Mouse (Mus musculus) olfactory bulb, adult 2 months (tissue): Measurements from ENCODE around the gene Hist1h2ag. TPM values are rescaled to one million over a fixed set of nuclear protein-coding genes. Genes with fewer than 3 reads are reported as not detected.
A peak's percentile ranks its signal among the peaks of the same experiment; 100 is the strongest.

Source experiments
- H3K27ac ChIP-seq: fragments of 200-500 bp; 2 replicates; pipeline ENCODE4 v1.5.1; 2012; ENCODE audit warnings: low read depth, low read length; ENCODE audit not compliant: insufficient read depth
- H3K4me1 ChIP-seq: fragments of 200-500 bp; 2 replicates; pipeline ENCODE4 v1.6.1; 2012; ENCODE audit warnings: low read length; ENCODE audit not compliant: control insufficient read depth, insufficient read depth
- H3K4me3 ChIP-seq: fragments of 200-500 bp; 2 replicates; pipeline ENCODE4 v1.5.1; 2012; ENCODE audit warnings: mild to moderate bottlenecking, low read depth, low read length, moderate library complexity; ENCODE audit not compliant: insufficient read depth
- CTCF ChIP-seq: fragments of 200-500 bp; IDR thresholded peaks from 2 replicates; pipeline ENCODE4 v1.5.1; 2012; ENCODE audit warnings: low read depth, mild to moderate bottlenecking, low read length, moderate library complexity; ENCODE audit not compliant: insufficient read depth
- POLR2A ChIP-seq: fragments of 200-500 bp; IDR thresholded peaks from 2 replicates; pipeline ENCODE4 v1.6.1; 2012; ENCODE audit warnings: mild to moderate bottlenecking, low read depth, low read length, moderate library complexity; ENCODE audit not compliant: insufficient read depth
- WGBS: fragments of 180-500 bp; shearing (Covaris S2); methylation state at CpG from one replicate; pipeline ENCODE4 v1.1.7; 2018; 5-methylcytosine and 5-hydroxymethylcytosine counted together
- polyA plus RNA-seq: library from polyadenylated mRNA; stranded (reverse); fragments of >200 nt; gene quantifications from 2 replicates; pipeline ENCODE4 v1.2.4, GENCODE M21; 2012; ENCODE audit warnings: low replicate concordance; ENCODE audit not compliant: missing spikeins, insufficient read depth, insufficient read length

The Hist1h2ag gene
- polyA plus RNA-seq, 1 experiment = not detected

- WGBS = 20% methylated on average over 27 of the region's 27 CpGs
- H3K4me3 ChIP-seq = no peak overlapping the region
- no peak overlapping the region for H3K27ac ChIP-seq
- no peaks in the 10 kb centered on the region for H3K4me1 ChIP-seq
- TF ChIP-seq POLR2A (no peak), CTCF (no peak)
These were observed 27.0 kb downstream of the Hist1h2ag start for GRCm38 (mm10) chr13:22015479-22016450.

GRCm38 (mm10) chr13:22014411-22014845, 28.3 kb downstream of the Hist1h2ag start:
- TF ChIP-seq POLR2A (no peak), CTCF (no peak)
- Histone ChIP-seq H3K4me1 (no peaks in the 10 kb centered on the region), H3K27ac (no peak overlapping the region), H3K4me3 (no peak overlapping the region)
- WGBS = 12% methylated on average over 17 of the region's 17 CpGs

- H3K4me3 ChIP-seq = no peak overlapping the region
- WGBS = 26% methylated on average over 13 of the region's 13 CpGs
- H3K27ac ChIP-seq = no peak overlapping the region
- no peaks in the 10 kb centered on the region for H3K4me1 ChIP-seq
- TF ChIP-seq POLR2A = no peak
- TF ChIP-seq CTCF = no peak
These were observed 29.0 kb downstream of the Hist1h2ag start for GRCm38 (mm10) chr13:22013716-22014115.

- H3K4me1 ChIP-seq = peaks cover 13% of the 10 kb centered on the region
- TF ChIP-seq CTCF = no peak
- no peak for TF ChIP-seq POLR2A
- WGBS = 23% methylated on average over 6 of the region's 7 CpGs
- no peak within 1 kb of the TSS for H3K27ac ChIP-seq
- no peak within 1 kb of the TSS for H3K4me3 ChIP-seq
These were observed 33.1 kb downstream of the Hist1h2ag start, which contains the start of gene Prss16 for GRCm38 (mm10) chr13:22009642-22010041. Prss16 (minus strand) TSS chr13:22009742.

- peaks cover 13% of the 10 kb centered on the region for H3K4me1 ChIP-seq
- H3K4me3 ChIP-seq = no peak overlapping the region
- TF ChIP-seq POLR2A (no peak), CTCF (no peak)
- 86% methylated on average over 3 of the region's 3 CpGs for WGBS
- H3K27ac ChIP-seq = no peak overlapping the region
These were observed 34.0 kb downstream of the Hist1h2ag start for GRCm38 (mm10) chr13:22008707-22009106.

- H3K4me3 ChIP-seq = no peak overlapping the region
- TF ChIP-seq CTCF (no peak), POLR2A (no peak)
- WGBS = 52% methylated on average over 7 of the region's 7 CpGs
- no peak overlapping the region for H3K27ac ChIP-seq
- H3K4me1 ChIP-seq = peaks cover 13% of the 10 kb centered on the region
These were observed 34.9 kb downstream of the Hist1h2ag start for GRCm38 (mm10) chr13:22007872-22008271.

- no peak for TF ChIP-seq POLR2A
- no peak for TF ChIP-seq CTCF
- 13% methylated on average over 18 of the region's 18 CpGs for WGBS
- Histone ChIP-seq H3K4me1 (peaks cover 13% of the 10 kb centered on the region), H3K4me3 (no peak overlapping the region; the same call in 1 of the 2 replicates), H3K27ac (no peak overlapping the region)
These were observed 35.6 kb downstream of the Hist1h2ag start for GRCm38 (mm10) chr13:22007121-22007510.

- 1% methylated on average over 38 of the region's 38 CpGs for WGBS
- H3K4me1 ChIP-seq = peaks cover 13% of the 10 kb centered on the region
- peak overlapping the region; percentile 43 for H3K4me3 ChIP-seq
- 0 out of 2 replicates have a peak, but pooled peaks have one; percentile 15 for TF ChIP-seq POLR2A
- no peak for TF ChIP-seq CTCF
- H3K27ac ChIP-seq = no peak overlapping the region
These were observed 36.2 kb downstream of the Hist1h2ag start for GRCm38 (mm10) chr13:22006334-22007120.
